Mouse (Mus musculus): ENCODE data around the gene Nup133. TPM values are rescaled to one million over a fixed set of nuclear protein-coding genes. Genes with fewer than 3 reads are reported as not detected.

Nup133 gene
- total and polyA plus RNA-seq, 3 experiments = 49.6 to 58.1 (median 58.0) TPM

- TF ChIP-seq GABPA (IDR thresholded peaks at IDR 0.05; ENCODE audit: low read depth, low read length) (no peak), RAD21 (IDR thresholded peaks at IDR 0.05; ENCODE audit: low read depth, low read length) (no peak), SMC3 (IDR thresholded peaks at IDR 0.05; ENCODE audit: low read depth, low read length) (no peak), USF2 (IDR thresholded peaks at IDR 0.05; ENCODE audit: borderline replicate concordance in 1 of 2, insufficient read depth in 1 of 2, low read depth in 1 of 2, low read length in 2 of 2) (no peak)
These were observed at the start of gene Nup133 (continued) for GRCm38 (mm10) chr8:123948942-123949685.

GRCm38 (mm10) chr8:123993997-123994396 lies 44.9 kb upstream of the Nup133 start:
- H3K27me3 ChIP-seq (ENCODE audit: control insufficient read depth in 1 of 2, insufficient read depth in 2 of 2, low read length in 2 of 2) = no peaks in the 10 kb centered on the region

GRCm38 (mm10) chr8:123993597-123993996 lies 44.5 kb upstream of the Nup133 start:
- H3K4me3 ChIP-seq (ENCODE audit: control insufficient read depth in 1 of 2, insufficient read depth in 1 of 2, low read depth in 2 of 2, low read length in 2 of 2) = no peak overlapping the region
- no peak overlapping the region for H3K27ac ChIP-seq (ENCODE audit: control insufficient read depth, low read depth, low read length)
- no peak for DNase-seq (ENCODE audit: low read depth, low spot score)
- no peaks in the 10 kb centered on the region for H3K9me3 ChIP-seq (replicated peaks; ENCODE audit: insufficient read depth, low read length)
- no peaks in the 10 kb centered on the region for H3K27me3 ChIP-seq (ENCODE audit: control insufficient read depth in 1 of 2, insufficient read depth in 2 of 2, low read length in 2 of 2)
- 0 out of 2 replicates have a peak, but pooled peaks cover 2% of the 10 kb centered on the region for H3K79me2 ChIP-seq (ENCODE audit: control insufficient read depth, insufficient read depth, low read length, poor library complexity)
- H3K4me1 ChIP-seq (ENCODE audit: control insufficient read depth in 1 of 2, insufficient read depth in 2 of 2, low read length in 2 of 2) = peaks cover 17 to 24% of the 10 kb centered on the region in 2 experiments
- no peak overlapping the region for H3K9ac ChIP-seq (ENCODE audit: control insufficient read depth, low read depth, low read length, poor library complexity, severe bottlenecking)
- peaks cover 9 to 20% of the 10 kb centered on the region in 2 experiments for H3K36me3 ChIP-seq (ENCODE audit: control insufficient read depth in 1 of 2, insufficient read depth in 2 of 2, low read length in 2 of 2)
- no peak for TF ChIP-seq POLR2AphosphoS2 (IDR thresholded peaks at IDR 0.05; ENCODE audit: low read length)

More at GRCm38 (mm10) chr8:123993997-123994396, 44.9 kb upstream of the Nup133 start:
- H3K36me3 ChIP-seq (ENCODE audit: control insufficient read depth in 1 of 2, insufficient read depth in 2 of 2, low read length in 2 of 2) = peaks cover 10 to 19% of the 10 kb centered on the region in 2 experiments
- TF ChIP-seq TAL1 (IDR thresholded peaks at IDR 0.05; ENCODE audit: low read length) (no peak), EP300 (IDR thresholded peaks at IDR 0.05; ENCODE audit: low read depth in 1 of 2, low read length in 2 of 2) (no peak), USF1 (IDR thresholded peaks at IDR 0.05; ENCODE audit: low read depth, low read length) (no peak), CHD1 (IDR thresholded peaks at IDR 0.05; ENCODE audit: low read depth, low read length) (no peak), RAD21 (IDR thresholded peaks at IDR 0.05; ENCODE audit: low read depth, low read length) (no peak), ELF1 (IDR thresholded peaks at IDR 0.05; ENCODE audit: low read depth, low read length) (no peak), POLR2A (IDR thresholded peaks at IDR 0.05; ENCODE audit: control insufficient read depth in 1 of 2, insufficient read depth in 1 of 2, low read depth in 1 of 2, low read length in 2 of 2, poor library complexity in 1 of 2) (no peak), JUND (IDR thresholded peaks at IDR 0.05; ENCODE audit: low read depth, low read length) (no peak), POLR2AphosphoS5 (IDR thresholded peaks at IDR 0.05; ENCODE audit: borderline replicate concordance, low read depth, low read length) (no peak), ZMIZ1 (IDR thresholded peaks at IDR 0.05; ENCODE audit: low read depth, low read length) (no peak), MAX (IDR thresholded peaks at IDR 0.05; ENCODE audit: low read length) (no peak), ZC3H11A (IDR thresholded peaks at IDR 0.05; ENCODE audit: low read depth, low read length) (no peak), UBTF (IDR thresholded peaks at IDR 0.05; ENCODE audit: borderline replicate concordance, insufficient read depth, low read depth, low read length) (no peak), E2F4 (IDR thresholded peaks at IDR 0.05; ENCODE audit: borderline replicate concordance, low read depth, low read length) (no peak), CTCF (IDR thresholded peaks at IDR 0.05 in 2 of 3, conservative IDR thresholded peaks at IDR 0.05 in 1 of 3; ENCODE audit: control insufficient read depth in 1 of 3, insufficient read depth in 1 of 3, low read depth in 2 of 3, low read length in 3 of 3, poor library complexity in 1 of 3, severe bottlenecking in 1 of 3) (no peak), MYC (IDR thresholded peaks at IDR 0.05; ENCODE audit: low read depth, low read length) (no peak), MEF2A (IDR thresholded peaks at IDR 0.05; ENCODE audit: extremely low read depth, insufficient replicate concordance, low read depth, low read length, poor library complexity, severe bottlenecking) (no peak), MYB (IDR thresholded peaks at IDR 0.05; ENCODE audit: low read depth, low read length) (no peak)
- no peak overlapping the region for H3K9ac ChIP-seq (ENCODE audit: control insufficient read depth, low read depth, low read length, poor library complexity, severe bottlenecking)
- 0 out of 2 replicates have a peak, but pooled peaks cover 2% of the 10 kb centered on the region for H3K79me2 ChIP-seq (ENCODE audit: control insufficient read depth, insufficient read depth, low read length, poor library complexity)
- no peak overlapping the region for H3K4me3 ChIP-seq (ENCODE audit: control insufficient read depth in 1 of 2, insufficient read depth in 1 of 2, low read depth in 2 of 2, low read length in 2 of 2)
- DNase-seq (ENCODE audit: low read depth, low spot score) = no peak
- peaks cover 17 to 22% of the 10 kb centered on the region in 2 experiments for H3K4me1 ChIP-seq (ENCODE audit: control insufficient read depth in 1 of 2, insufficient read depth in 2 of 2, low read length in 2 of 2)
- H3K9me3 ChIP-seq (replicated peaks; ENCODE audit: insufficient read depth, low read length) = no peaks in the 10 kb centered on the region
- H3K27ac ChIP-seq (ENCODE audit: control insufficient read depth, low read depth, low read length) = no peak overlapping the region
